Mouse (Mus musculus) small intestine, adult 2 months (tissue): ENCODE data around the gene Snrk.

ENCODE experiments used
- CTCF ChIP-seq: fragments of 200-500 bp; IDR thresholded peaks from 2 replicates; pipeline ENCODE4 v1.5.1; 2012; ENCODE audit warnings: low read depth, mild to moderate bottlenecking, control low read depth, inconsistent platforms, low read length, moderate library complexity, mixed read lengths; ENCODE audit not compliant: insufficient replicate concordance, insufficient read length; ENCODE audit errors: extremely low read depth
- POLR2A ChIP-seq: fragments of 200-500 bp; IDR thresholded peaks from 2 replicates; pipeline ENCODE4 v1.6.1; 2012; ENCODE audit warnings: low read depth, mild to moderate bottlenecking, control low read depth, inconsistent platforms, low read length, moderate library complexity

DNA sequence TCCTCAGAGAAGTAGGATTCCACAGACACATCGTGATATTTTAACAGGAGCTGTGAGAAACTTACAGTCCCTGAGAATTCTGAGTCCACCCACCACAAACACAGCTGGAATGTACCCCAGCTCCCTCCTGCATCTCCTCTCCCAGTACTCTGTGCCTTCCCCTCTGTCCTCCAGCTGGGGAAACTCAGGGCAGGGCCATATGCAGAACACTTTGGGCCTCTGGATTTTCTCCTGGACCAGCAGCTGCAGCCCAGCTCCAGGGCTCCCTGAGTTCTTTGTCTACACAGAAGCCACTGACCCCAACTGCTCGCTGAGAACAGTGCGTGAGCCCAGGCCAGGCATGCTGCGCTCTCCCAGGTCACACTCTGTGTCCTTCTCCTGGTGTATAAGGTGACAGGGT, 66.0 kb downstream of the Snrk start:
- no peak for TF ChIP-seq CTCF
- no peak for TF ChIP-seq POLR2A
